Mouse (Mus musculus) cerebellum, adult 2 months (tissue): ENCODE results near the gene Itpr1. TPM values are rescaled to one million over a fixed set of nuclear protein-coding genes. Genes with fewer than 3 reads are reported as not detected.

Experiments
- DNase-seq, 2 experiments: peaks; one replicate each; pipeline ENCODE4 v3.0.0; 2021
- H3K27ac ChIP-seq: fragments of 200-500 bp; 2 replicates; pipeline ENCODE4 v1.5.1; 2012; ENCODE audit warnings: low read length, control low read depth, inconsistent platforms; ENCODE audit not compliant: insufficient read depth
- H3K27me3 ChIP-seq: fragments of 200-500 bp; 2 replicates; pipeline ENCODE4 v1.6.1; 2012; ENCODE audit warnings: inconsistent platforms, mild to moderate bottlenecking, low read length, moderate library complexity; ENCODE audit not compliant: control insufficient read depth, insufficient read depth
- H3K4me1 ChIP-seq: fragments of 200-500 bp; 2 replicates; pipeline ENCODE4 v1.6.1; 2011; ENCODE audit warnings: low read length; ENCODE audit not compliant: control insufficient read depth, insufficient read depth
- H3K4me3 ChIP-seq: fragments of 200-500 bp; replicated peaks from 2 replicates; pipeline ENCODE3; 2011; ENCODE audit warnings: mild to moderate bottlenecking, low read depth, low read length, control low read depth; ENCODE audit not compliant: insufficient read depth
- CTCF ChIP-seq: fragments of 200-500 bp; IDR thresholded peaks from 2 replicates; pipeline ENCODE4 v1.5.1; 2011; ENCODE audit warnings: low read depth, mild to moderate bottlenecking, control low read depth, low read length, moderate library complexity, borderline replicate concordance; ENCODE audit not compliant: insufficient read depth
- POLR2A ChIP-seq: fragments of 200-500 bp; IDR thresholded peaks from 2 replicates; pipeline ENCODE4 v1.6.1; 2011; ENCODE audit warnings: low read length, control low read depth, borderline replicate concordance; ENCODE audit not compliant: insufficient read depth
- WGBS: fragments of 180-500 bp; shearing (Covaris S2); methylation state at CpG from one replicate; pipeline ENCODE4 v1.1.7; 2018; 5-methylcytosine and 5-hydroxymethylcytosine counted together
- polyA plus RNA-seq: library from polyadenylated mRNA; depleted of rRNA; stranded (reverse); fragments of >200 nt; gene quantifications from 2 replicates; pipeline ENCODE4 v1.2.3, GENCODE M21; 2012

Gene Itpr1
- polyA plus RNA-seq, 1 experiment, result 529 TPM

DNA sequence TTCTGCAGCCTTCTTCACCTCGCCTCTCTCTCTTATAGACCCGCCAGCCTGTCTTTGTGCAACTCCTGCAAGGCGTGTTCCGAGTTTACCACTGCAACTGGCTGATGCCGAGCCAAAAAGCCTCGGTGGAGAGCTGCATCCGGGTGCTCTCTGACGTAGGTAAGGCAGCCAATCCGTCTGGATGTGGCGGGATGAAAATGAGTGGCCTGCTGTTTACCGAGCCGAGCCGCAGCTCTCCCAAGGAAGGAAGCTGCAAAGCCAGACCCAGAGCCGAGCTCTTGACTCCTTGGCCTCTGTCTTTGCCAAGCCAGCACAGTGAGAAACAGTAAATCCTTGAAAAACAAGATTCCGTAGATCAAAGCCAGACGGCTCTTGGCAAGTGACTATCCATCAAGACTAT, 197.9 kb downstream of the Itpr1 start:
- Histone ChIP-seq H3K27me3 (no peaks in the 10 kb centered on the region), H3K4me1 (no peaks in the 10 kb centered on the region), H3K4me3 (no peak overlapping the region), H3K27ac (no peak overlapping the region)
- no peak for DNase-seq
- WGBS, result 48% methylated on average over 16 of the region's 16 CpGs
- TF ChIP-seq CTCF (no peak), POLR2A (no peak)

DNA sequence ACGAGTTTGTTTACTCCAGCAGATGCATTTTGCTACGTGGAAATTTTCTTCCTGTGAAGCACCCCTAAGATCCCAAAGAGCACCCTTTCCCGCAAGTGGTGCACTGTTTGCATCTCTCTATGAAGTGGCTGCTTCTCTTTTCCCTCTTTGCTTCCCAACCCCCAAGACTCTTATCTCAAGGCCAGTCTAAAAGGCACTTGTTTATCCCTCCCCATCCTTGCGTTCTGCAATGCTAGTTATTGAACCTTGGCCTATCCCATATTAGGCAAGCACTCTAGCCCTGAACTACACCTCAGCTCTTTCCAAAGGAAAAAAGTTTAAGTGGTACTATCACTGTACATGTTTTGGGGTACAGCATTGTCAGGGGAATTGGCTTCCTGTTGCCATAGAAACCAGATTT, 198.3 kb downstream of the Itpr1 start:
- no peak for DNase-seq
- 76% methylated on average over 4 of the region's 4 CpGs for WGBS
- no peak for TF ChIP-seq POLR2A
- no peak for TF ChIP-seq CTCF
- H3K27ac ChIP-seq, result no peak overlapping the region
- H3K4me3 ChIP-seq, result no peak overlapping the region
- no peaks in the 10 kb centered on the region for H3K4me1 ChIP-seq
- H3K27me3 ChIP-seq, result no peaks in the 10 kb centered on the region

DNA sequence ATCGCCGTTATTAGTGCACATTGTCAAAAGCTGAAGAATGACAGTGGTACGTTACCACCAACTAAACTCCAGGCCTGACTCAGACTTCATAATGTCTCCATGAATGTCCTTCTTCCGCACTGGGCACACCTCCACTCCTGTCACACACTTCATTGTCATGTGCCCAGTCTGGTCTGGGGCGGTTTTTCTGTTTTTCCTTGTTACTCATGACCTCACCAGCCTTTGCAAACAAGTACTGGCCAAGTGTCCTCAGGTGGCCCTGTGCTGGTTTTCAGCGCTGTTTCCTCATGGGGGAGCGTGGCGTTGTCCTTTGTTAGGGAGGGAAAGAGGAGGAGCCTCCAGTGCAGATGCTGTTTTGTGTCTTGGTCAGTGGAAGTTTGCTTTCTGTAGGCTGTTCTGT, 200.1 kb downstream of the Itpr1 start:
- Histone ChIP-seq H3K27ac (no peak overlapping the region), H3K27me3 (no peaks in the 10 kb centered on the region), H3K4me3 (no peak overlapping the region), H3K4me1 (no peaks in the 10 kb centered on the region)
- TF ChIP-seq POLR2A (no peak), CTCF (no peak)
- DNase-seq, result no peak
- 84% methylated on average over 8 of the region's 8 CpGs for WGBS

DNA sequence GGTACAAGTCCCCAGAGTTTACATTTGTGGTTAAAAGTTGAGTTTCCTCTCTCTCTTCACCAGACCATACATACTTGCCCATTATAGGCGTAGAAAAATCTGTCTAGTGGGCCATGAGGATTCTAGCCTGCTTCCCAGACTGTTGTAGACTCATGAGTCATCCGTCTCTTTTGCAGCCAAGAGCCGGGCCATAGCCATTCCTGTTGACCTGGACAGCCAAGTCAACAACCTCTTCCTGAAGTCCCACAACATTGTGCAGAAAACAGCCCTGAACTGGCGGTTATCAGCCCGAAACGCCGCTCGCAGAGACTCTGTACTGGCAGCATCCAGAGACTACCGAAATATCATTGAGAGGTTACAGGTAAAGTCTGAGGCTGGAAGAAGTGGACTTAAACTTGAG, 200.7 kb downstream of the Itpr1 start:
- no peaks in the 10 kb centered on the region for H3K27me3 ChIP-seq
- no peak for DNase-seq
- H3K27ac ChIP-seq, result no peak overlapping the region
- H3K4me3 ChIP-seq, result no peak overlapping the region
- H3K4me1 ChIP-seq, result no peaks in the 10 kb centered on the region
- WGBS, result 93% methylated on average over 9 of the region's 9 CpGs
- TF ChIP-seq POLR2A (no peak), CTCF (no peak)

DNA sequence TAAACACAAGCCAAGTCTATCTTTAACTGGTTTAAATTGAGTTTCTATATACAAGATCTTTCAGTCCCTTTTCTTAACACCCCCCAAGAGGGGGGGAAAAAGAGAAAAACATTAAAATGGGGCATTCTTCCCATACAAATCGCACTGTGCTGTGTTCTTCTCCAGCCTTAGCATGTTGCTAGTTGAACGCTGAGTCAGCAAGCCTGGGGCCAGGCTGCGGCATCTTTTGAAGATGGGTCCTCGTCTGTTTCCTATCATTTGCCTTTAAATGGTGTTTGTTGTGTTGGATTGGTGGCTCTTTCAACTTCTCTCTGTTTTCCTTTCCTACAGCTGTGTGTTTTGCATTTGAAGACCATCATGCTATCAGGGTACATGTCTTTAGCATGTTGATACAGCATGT, 203.0 kb downstream of the Itpr1 start:
- Histone ChIP-seq H3K4me3 (no peak overlapping the region), H3K27ac (no peak overlapping the region), H3K27me3 (no peaks in the 10 kb centered on the region), H3K4me1 (no peaks in the 10 kb centered on the region)
- DNase-seq, result no peak
- TF ChIP-seq POLR2A, result no peak
- no peak for TF ChIP-seq CTCF
- 89% methylated on average over 4 of the region's 4 CpGs for WGBS

DNA sequence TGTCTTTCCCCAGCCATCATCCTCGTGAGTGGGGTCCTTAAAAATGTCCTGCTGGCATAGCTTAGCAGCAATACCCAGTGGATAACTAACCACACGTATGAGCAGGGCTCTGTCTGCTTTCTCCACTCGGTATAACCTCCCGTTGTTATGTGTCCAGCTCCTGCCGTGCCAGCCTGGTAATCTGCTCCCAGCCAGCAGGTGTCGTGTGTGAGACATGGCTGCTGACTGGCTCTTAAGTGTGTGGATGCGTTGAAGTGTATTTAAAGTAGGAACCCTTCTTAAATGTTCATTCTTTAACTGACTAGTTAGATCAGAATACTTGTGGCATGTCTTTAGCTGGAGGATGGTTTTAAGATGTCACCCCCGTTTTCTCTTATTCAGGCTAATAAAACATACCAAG, 204.6 kb downstream of the Itpr1 start:
- no peaks in the 10 kb centered on the region for H3K27me3 ChIP-seq
- no peak overlapping the region for H3K27ac ChIP-seq
- no peak for TF ChIP-seq POLR2A
- peak; percentile 99 for TF ChIP-seq CTCF
- peak; percentile 71 to 78 for DNase-seq
- no peak overlapping the region for H3K4me3 ChIP-seq
- 14% methylated on average over 8 of the region's 8 CpGs for WGBS
- no peaks in the 10 kb centered on the region for H3K4me1 ChIP-seq

DNA sequence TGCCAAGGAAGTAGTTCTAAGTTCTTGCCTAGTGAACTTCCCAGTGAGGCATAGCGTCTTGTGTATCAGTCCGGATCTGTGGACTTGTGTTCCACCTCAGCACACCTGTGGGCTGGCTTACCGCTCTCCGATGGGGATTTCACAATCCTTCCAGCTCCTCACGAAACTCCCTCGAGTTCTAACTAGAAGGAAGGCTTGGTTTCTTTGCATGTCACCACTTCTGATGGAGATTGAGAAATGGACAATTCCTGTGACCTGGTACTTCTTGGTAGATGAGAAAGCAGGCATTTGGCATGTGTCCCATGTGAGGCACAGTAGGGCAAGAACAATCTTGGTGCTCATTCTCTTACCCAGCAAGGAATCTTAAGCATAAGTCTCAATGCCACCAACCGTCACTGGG, 205.3 kb downstream of the Itpr1 start:
- no peaks in the 10 kb centered on the region for H3K4me1 ChIP-seq
- TF ChIP-seq POLR2A, result no peak
- TF ChIP-seq CTCF, result no peak
- DNase-seq, result no peak
- WGBS, result 95% methylated on average over 7 of the region's 7 CpGs
- no peak overlapping the region for H3K4me3 ChIP-seq
- H3K27me3 ChIP-seq, result no peaks in the 10 kb centered on the region
- no peak overlapping the region for H3K27ac ChIP-seq

DNA sequence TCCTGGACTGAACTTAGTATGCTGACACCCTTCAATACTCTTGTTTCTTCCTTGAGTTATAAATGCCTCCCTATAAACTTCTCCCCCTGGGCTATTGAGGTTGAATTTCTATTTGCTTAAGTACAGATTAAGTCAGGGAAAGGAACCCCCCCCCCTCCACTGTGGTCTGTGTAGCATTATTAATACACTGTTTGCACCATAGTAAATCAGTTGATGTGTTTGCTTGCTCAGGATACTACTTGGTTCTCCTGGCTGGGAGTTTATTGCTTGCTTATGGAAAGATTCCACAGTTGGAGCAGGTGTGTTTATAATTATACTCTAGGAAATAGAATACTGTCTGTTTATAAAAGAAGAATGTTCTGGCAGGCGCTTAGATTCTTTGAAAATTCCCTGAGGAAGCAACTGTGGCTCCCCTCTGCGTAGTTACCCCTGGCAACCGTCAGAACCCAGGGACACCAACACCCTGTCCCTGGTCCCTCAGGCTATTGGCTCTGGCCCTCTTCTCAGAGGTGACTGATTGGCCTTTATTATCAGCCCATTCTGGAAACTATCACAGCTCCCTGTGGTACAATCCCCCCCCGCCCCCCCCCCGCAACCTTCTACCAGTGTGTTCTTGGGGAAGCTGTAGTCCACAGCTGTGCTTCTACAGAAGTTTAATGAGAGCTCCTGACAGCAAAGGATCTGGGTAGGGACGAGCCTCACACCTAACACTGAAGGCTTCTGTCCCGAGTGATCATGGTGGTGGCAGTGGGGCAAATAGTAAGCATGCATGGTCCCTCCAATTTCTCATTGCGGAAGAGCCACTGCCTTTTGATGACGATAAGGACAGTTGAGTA, 212.1 kb downstream of the Itpr1 start:
- Histone ChIP-seq H3K4me3 (no peak overlapping the region), H3K27me3 (no peaks in the 10 kb centered on the region), H3K27ac (no peak overlapping the region), H3K4me1 (peaks cover 4% of the 10 kb centered on the region)
- DNase-seq, result no peak
- 71% methylated on average over 9 of the region's 9 CpGs for WGBS
- no peak for TF ChIP-seq CTCF
- TF ChIP-seq POLR2A, result no peak
